Mouse (Mus musculus) 3134 (cell line): ENCODE measurements around the gene Cer1.
A peak's percentile ranks its signal among the peaks of the same experiment; 100 is the strongest.

Experiments
- DNase-seq: peaks from one replicate; pipeline ENCODE4 v3.0.0-alpha.2; 2011; ENCODE audit warnings: low spot score; ENCODE audit not compliant: insufficient read length; ENCODE audit errors: extremely low read depth

The Cer1 gene

GRCm38 (mm10) chr4:82884636-82885534 lies at the start of gene Cer1:
Gene Cer1 (minus strand): TSS chr4:82885148.
- peak; percentile 13 for DNase-seq

GRCm38 (mm10) chr4:82934308-82934707 lies 49.4 kb upstream of the Cer1 start:
- DNase-seq = peak; percentile 22

DNA sequence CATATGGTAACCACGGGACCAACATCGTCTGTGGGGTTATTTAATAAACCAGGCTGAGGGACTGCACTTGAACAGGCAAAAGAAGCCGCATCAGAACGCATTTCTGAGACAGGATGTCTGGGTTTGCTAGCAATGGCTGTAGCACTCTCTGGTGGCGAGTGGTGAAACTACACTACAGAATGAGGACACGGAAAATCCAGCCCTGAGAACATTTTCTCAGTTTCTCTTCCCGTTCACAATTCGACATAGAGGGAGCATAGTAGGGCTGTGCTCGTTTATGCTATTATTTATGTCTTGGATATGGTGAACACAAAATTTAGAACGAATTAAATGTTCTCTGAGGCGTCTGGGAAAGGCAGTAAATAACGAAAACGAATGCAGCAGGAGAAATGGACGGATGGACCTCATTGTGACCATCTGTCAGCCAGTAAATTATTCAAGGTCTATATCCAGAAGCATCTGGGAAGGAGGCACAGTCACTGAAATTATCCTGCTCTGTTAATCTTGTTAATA lies 48.8 kb upstream of the Cer1 start:
- DNase-seq = peak; percentile 35

DNA sequence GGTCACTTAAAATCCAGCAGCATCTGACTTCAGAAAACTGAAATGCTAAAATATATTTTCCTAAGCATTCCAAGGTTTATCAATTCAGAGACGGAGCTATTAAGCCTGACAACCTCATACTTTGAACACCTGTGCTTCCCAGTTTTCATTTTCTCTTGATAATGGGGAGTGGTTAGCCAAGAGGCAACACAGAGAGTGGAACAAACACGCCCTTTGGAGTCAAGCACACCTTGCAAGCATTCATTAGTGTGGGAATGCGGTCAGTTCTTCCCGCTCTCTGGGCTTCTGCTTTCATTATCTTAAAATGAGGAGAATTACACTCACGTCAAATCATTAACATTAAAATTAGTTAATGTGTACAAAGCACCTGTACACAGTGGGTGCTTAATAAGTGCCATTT lies 45.1 kb upstream of the Cer1 start:
- no peak for DNase-seq

- DNase-seq = no peak
These were observed 37.0 kb upstream of the Cer1 start for GRCm38 (mm10) chr4:82921962-82922361.

DNA sequence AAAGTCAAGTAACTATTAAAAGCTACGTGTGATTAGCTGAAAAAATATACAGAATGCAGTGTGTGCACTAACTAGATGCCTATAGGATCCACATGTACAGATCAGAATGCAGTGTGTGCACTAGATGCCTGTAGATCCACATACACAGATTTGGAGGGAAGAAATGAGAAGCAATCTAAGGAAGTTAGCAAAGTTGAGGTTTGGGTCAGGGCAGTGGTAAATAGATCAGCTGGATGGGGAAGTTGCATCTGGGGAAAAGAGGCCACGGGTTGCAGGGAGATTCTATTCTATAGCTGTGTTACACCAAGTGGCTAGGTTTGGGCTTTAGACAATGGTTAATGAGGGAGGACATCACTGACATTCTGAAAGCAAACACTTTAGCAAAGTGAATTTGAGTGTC lies 33.7 kb upstream of the Cer1 start:
- DNase-seq = no peak

DNA sequence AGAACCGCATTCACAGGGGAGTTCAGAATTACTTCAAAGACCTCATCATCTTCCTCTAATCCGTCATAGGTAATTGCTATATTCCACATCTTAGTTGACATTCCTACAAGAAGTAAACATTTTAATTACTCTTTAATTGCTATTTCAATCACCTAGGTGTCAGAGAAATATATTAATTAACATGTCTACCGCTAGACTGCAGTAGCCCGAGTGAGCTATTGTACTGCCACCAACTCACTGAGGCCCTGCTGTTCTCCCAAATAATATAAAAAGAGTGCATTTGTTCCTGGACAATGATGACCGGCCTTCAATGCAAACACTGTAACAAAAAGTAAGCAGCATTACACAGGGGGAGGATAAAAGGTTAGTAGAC lies 31.7 kb upstream of the Cer1 start:
- DNase-seq = no peak

DNA sequence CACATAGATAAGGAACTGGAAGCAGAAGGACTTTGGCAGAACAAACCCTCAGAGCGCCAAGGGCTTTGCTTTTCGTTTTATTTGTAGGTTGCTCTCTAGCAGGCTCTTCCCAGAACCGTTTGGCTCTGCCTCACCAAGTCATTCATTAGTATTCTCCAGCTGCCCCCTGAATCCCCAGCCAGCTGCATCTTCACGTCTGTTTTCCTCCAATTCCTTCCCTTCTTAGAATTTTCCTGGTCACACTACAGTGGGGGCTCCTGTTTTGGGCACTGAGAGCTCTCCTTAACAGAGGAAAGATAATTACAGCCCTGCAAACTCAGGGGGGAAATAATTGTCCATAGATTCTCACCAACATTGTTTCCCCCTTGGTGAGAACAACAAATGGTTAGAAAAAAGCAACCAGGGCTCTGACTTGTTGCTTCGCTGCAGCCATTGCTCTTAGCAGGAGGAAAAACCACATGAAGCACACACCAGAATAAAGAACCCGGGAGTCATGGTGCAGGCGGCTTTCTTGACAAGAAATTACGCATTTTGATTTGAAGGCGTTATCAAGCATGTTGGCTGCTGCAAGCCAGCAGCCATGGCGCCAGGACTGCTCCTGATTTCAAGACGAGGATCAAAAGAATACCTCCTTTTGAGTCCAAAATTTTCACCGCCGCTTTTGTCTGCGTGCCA lies 31.2 kb upstream of the Cer1 start:
- no peak for DNase-seq

DNA sequence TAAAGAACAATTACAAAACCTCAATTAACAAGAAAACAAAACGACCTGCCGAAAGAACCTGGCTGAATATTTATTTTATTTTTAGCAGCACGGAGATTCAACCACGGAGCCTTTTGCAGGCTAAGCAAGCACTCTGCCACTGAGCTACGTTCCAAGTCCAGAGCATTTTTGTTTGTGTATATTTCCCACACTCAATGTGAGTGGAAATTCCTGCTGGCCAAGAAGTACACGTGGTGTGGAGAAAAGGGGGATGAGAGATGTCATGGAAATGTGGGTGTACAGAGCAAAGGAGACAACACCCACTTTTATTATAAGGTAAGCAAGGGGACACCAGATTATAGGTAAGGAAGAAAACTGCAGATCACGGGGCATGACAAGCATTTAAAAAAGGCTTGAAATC lies 30.6 kb upstream of the Cer1 start:
- DNase-seq = no peak

- no peak for DNase-seq
These were observed 29.7 kb upstream of the Cer1 start for GRCm38 (mm10) chr4:82914601-82915143.

GRCm38 (mm10) chr4:82895227-82895626 lies 10.3 kb upstream of the Cer1 start:
- DNase-seq = no peak

DNA sequence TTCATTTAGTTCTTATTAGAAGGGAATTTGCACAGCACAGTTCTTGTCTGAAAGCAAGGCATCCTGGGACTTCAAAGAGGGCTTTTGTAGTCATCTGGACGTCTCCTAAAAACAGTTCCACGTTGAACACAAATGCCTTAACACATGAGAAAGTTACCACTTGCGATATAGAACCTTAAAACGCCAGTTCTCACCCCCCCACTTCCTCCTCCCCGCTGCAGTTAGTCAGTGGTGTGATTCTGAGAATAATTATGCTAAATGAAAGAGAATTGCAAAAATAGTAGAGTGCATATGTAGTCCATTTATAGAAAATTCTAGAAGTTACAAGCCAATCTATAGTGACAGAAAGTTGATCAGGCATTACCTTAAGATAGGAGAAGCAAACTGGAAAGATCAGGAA lies 7.3 kb upstream of the Cer1 start:
- DNase-seq = no peak

DNA sequence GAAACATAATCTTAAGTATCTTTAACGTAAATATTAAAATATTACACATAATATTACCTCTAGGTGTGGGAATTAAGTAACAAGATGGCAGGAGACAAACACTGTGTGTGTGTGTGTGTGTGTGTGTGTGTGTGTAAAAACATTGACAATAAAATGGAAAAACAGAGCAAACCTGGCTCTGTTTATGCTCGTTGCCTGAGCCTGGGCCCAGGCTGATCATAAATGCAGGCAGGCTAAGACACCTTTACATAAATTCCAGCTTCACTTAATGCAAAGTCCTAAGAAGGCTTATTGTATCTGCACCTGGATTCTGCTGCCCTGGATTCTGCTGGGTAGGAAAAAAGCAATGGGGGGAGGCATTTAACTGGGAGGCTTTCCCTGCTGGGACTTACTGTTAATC lies 6.6 kb upstream of the Cer1 start:
- DNase-seq = no peak

DNA sequence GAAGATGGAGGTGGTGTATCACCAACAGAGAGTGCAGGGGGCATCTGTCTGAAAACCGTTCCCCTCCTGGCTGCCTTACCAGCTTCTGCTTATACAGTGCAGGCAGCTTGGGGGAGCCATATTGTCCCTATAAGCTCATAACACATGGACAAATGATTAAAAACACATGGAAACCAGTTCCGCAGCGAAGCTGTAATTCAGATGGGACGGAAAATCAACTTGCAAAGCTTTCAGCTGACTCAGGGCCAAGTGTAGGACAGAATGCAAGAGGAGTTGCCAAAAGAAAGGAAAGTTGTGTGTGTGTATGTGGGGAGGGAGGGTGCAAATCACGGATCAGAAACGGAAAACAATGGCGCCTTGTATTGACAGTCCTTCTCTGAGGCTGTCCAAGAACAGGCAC lies 6.1 kb upstream of the Cer1 start:
- no peak for DNase-seq

- DNase-seq = no peak
These were observed 5.6 kb upstream of the Cer1 start for GRCm38 (mm10) chr4:82890585-82890984.

GRCm38 (mm10) chr4:82886148-82886547 lies 1.2 kb upstream of the Cer1 start:
- DNase-seq = no peak

DNA sequence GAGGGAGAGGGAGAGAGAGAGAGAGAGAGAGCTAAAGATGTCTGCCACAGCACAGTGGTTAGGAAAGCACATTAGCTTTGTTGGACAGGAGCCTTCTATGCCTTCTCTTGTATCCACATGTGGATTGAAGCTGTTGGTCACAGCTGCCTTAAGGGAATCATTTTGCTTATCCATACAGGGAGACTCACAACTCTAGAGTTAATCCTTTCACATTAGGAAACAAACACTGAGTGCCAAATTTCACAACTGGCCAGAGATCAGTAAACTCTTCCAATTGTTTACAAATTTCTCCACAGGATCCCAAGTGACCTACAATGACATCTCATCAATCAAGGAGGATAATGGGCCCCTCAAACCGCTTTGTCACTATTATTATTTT lies 576 bp upstream of the Cer1 start:
- DNase-seq = no peak

GRCm38 (mm10) chr4:82882500-82882899 lies 2.4 kb downstream of the Cer1 start:
- DNase-seq = no peak

GRCm38 (mm10) chr4:82881366-82881765 lies 3.6 kb downstream of the Cer1 start:
- no peak for DNase-seq

- DNase-seq = no peak
These were observed 4.7 kb downstream of the Cer1 start for GRCm38 (mm10) chr4:82880243-82880642.

DNA sequence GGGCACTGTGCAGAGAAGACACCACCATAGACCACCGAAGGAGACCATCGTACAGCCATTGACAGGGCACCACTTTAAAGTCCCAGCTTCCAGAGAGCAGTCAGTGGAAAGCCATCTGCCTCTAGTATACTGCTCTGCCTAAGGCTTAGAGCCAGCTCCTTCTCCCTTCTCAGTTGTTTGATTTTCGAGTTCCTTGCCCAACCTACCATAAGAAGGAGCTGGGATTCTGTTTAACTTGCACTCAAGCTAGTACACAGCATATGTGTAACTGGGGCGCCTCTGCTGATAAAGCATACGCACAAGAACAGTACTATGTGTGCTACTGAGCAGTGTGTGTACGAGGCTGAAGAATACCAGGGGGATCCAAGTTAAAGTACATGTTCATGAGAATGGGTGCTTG lies 5.8 kb downstream of the Cer1 start:
- DNase-seq = no peak

DNA sequence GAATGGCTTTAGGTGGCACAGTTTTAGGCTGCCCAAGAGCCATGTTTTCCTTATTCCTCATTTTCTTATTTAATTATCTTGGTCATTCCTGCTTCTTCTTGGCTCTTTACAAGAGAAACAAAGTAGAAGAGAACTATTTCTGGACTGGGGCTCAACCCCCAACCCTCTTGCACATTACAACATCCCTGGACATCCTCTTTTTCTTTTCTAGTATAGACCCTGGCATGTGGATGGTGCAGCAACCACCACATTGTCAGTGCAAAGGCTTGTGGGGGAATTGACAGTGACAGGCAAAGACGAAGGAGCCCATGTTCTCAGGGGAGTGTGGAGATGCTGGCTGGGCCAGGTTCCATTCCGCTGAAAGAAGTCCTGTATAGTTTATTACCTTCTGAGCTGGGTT lies 8.3 kb downstream of the Cer1 start:
- DNase-seq = no peak
